Mouse (Mus musculus): ENCODE data around the gene Sgip1. TPM values are rescaled to one million over a fixed set of nuclear protein-coding genes. Genes with fewer than 3 reads are reported as not detected.

Gene Sgip1
- total and polyA plus RNA-seq, 3 experiments: 0.92 to 5.6 TPM; not detected in 1

- H3K79me2 ChIP-seq (ENCODE audit: control insufficient read depth, insufficient read depth, low read length, poor library complexity): no peaks in the 10 kb centered on the region
- no peaks in the 10 kb centered on the region for H3K4me1 ChIP-seq (ENCODE audit: control insufficient read depth in 1 of 2, insufficient read depth in 2 of 2, low read length in 2 of 2)
- no peaks in the 10 kb centered on the region for H3K9me3 ChIP-seq (replicated peaks; ENCODE audit: insufficient read depth, low read length)
- H3K4me3 ChIP-seq (ENCODE audit: control insufficient read depth in 1 of 2, insufficient read depth in 1 of 2, low read depth in 2 of 2, low read length in 2 of 2): no peak overlapping the region
- H3K27me3 ChIP-seq (ENCODE audit: control insufficient read depth in 1 of 2, insufficient read depth in 2 of 2, low read length in 2 of 2): no peaks in the 10 kb centered on the region; a peak in 1 of 4 replicates
- no peak for DNase-seq (ENCODE audit: low read depth, low spot score)
- H3K36me3 ChIP-seq (ENCODE audit: control insufficient read depth in 1 of 2, insufficient read depth in 2 of 2, low read length in 2 of 2): no peaks in the 10 kb centered on the region
- no peak for TF ChIP-seq USF2 (IDR thresholded peaks at IDR 0.05; ENCODE audit: borderline replicate concordance in 1 of 2, insufficient read depth in 1 of 2, low read depth in 1 of 2, low read length in 2 of 2)
- no peak for TF ChIP-seq CHD2 (IDR thresholded peaks at IDR 0.05; ENCODE audit: low read length)
- TF ChIP-seq POLR2AphosphoS5 (IDR thresholded peaks at IDR 0.05; ENCODE audit: borderline replicate concordance, low read depth, low read length): no peak
- no peak overlapping the region for H3K9ac ChIP-seq (ENCODE audit: control insufficient read depth, low read depth, low read length, poor library complexity, severe bottlenecking)
- H3K27ac ChIP-seq (ENCODE audit: control insufficient read depth, low read depth, low read length): no peak overlapping the region
Measured at GRCm38 (mm10) chr4:102977778-102978321, 236.8 kb downstream of the Sgip1 start.

GRCm38 (mm10) chr4:102978440-102978839, 237.3 kb downstream of the Sgip1 start, which contains the start of gene Tctex1d1:
TSS of gene Tctex1d1 (plus strand) at chr4:102978606.
- Histone ChIP-seq H3K9me3 (replicated peaks; ENCODE audit: insufficient read depth, low read length) (no peaks in the 10 kb centered on the region), H3K9ac (ENCODE audit: control insufficient read depth, low read depth, low read length, poor library complexity, severe bottlenecking) (no peak within 1 kb of the TSS), H3K36me3 (ENCODE audit: control insufficient read depth in 1 of 2, insufficient read depth in 2 of 2, low read length in 2 of 2) (no peaks in the 10 kb centered on the region), H3K27ac (ENCODE audit: control insufficient read depth, low read depth, low read length) (no peak within 1 kb of the TSS), H3K79me2 (ENCODE audit: control insufficient read depth, insufficient read depth, low read length, poor library complexity) (no peaks in the 10 kb centered on the region), H3K27me3 (ENCODE audit: control insufficient read depth in 1 of 2, insufficient read depth in 2 of 2, low read length in 2 of 2) (no peaks in the 10 kb centered on the region; a peak in 1 of 4 replicates), H3K4me1 (ENCODE audit: control insufficient read depth in 1 of 2, insufficient read depth in 2 of 2, low read length in 2 of 2) (no peaks in the 10 kb centered on the region), H3K4me3 (ENCODE audit: control insufficient read depth in 1 of 2, insufficient read depth in 1 of 2, low read depth in 2 of 2, low read length in 2 of 2) (no peak within 1 kb of the TSS)
- no peak for DNase-seq (ENCODE audit: low read depth, low spot score)
- no peak for TF ChIP-seq MXI1 (IDR thresholded peaks at IDR 0.05; ENCODE audit: low read depth, low read length)
- TF ChIP-seq SIN3A (IDR thresholded peaks at IDR 0.05; ENCODE audit: low read length): no peak
- no peak for TF ChIP-seq NRF1 (IDR thresholded peaks at IDR 0.05; ENCODE audit: insufficient read depth, low read depth, low read length, poor library complexity, severe bottlenecking)
- TF ChIP-seq NELFE (IDR thresholded peaks at IDR 0.05; ENCODE audit: low read depth, low read length): no peak
- no peak for TF ChIP-seq ZNF384 (IDR thresholded peaks at IDR 0.05; ENCODE audit: low read depth, low read length)
- TF ChIP-seq TCF12 (IDR thresholded peaks at IDR 0.05; ENCODE audit: low read depth, low read length): no peak

- no peaks in the 10 kb centered on the region for H3K36me3 ChIP-seq (ENCODE audit: control insufficient read depth in 1 of 2, insufficient read depth in 2 of 2, low read length in 2 of 2)
- H3K27me3 ChIP-seq (ENCODE audit: control insufficient read depth in 1 of 2, insufficient read depth in 2 of 2, low read length in 2 of 2): peaks cover 0 to 2% of the 10 kb centered on the region in 2 experiments; a peak in 1 of 4 replicates
- no peak overlapping the region for H3K27ac ChIP-seq (ENCODE audit: control insufficient read depth, low read depth, low read length)
- no peak overlapping the region for H3K4me3 ChIP-seq (ENCODE audit: control insufficient read depth in 1 of 2, insufficient read depth in 1 of 2, low read depth in 2 of 2, low read length in 2 of 2)
- H3K79me2 ChIP-seq (ENCODE audit: control insufficient read depth, insufficient read depth, low read length, poor library complexity): no peaks in the 10 kb centered on the region
- no peaks in the 10 kb centered on the region for H3K4me1 ChIP-seq (ENCODE audit: control insufficient read depth in 1 of 2, insufficient read depth in 2 of 2, low read length in 2 of 2)
- H3K9me3 ChIP-seq (replicated peaks; ENCODE audit: insufficient read depth, low read length): no peaks in the 10 kb centered on the region
- TF ChIP-seq MAX (IDR thresholded peaks at IDR 0.05; ENCODE audit: low read length): no peak
- TF ChIP-seq JUND (IDR thresholded peaks at IDR 0.05; ENCODE audit: low read depth, low read length): no peak
- TF ChIP-seq MYC (IDR thresholded peaks at IDR 0.05; ENCODE audit: low read depth, low read length): no peak
- no peak for TF ChIP-seq UBTF (IDR thresholded peaks at IDR 0.05; ENCODE audit: borderline replicate concordance, insufficient read depth, low read depth, low read length)
- TF ChIP-seq ZC3H11A (IDR thresholded peaks at IDR 0.05; ENCODE audit: low read depth, low read length): no peak
- TF ChIP-seq POLR2AphosphoS5 (IDR thresholded peaks at IDR 0.05; ENCODE audit: borderline replicate concordance, low read depth, low read length): no peak
- no peak for TF ChIP-seq MAFK (IDR thresholded peaks at IDR 0.05; ENCODE audit: borderline replicate concordance, low read depth, low read length)
- no peak for TF ChIP-seq HCFC1 (IDR thresholded peaks at IDR 0.05; ENCODE audit: low read depth, low read length)
- no peak for TF ChIP-seq ELF1 (IDR thresholded peaks at IDR 0.05; ENCODE audit: low read depth, low read length)
- TF ChIP-seq SIN3A (IDR thresholded peaks at IDR 0.05; ENCODE audit: low read length): no peak
- no peak for TF ChIP-seq TBP (IDR thresholded peaks at IDR 0.05; ENCODE audit: low read depth, low read length)
- no peak overlapping the region for H3K9ac ChIP-seq (ENCODE audit: control insufficient read depth, low read depth, low read length, poor library complexity, severe bottlenecking)
- DNase-seq (ENCODE audit: low read depth, low spot score): no peak
Measured at GRCm38 (mm10) chr4:102979385-102979784, 238.3 kb downstream of the Sgip1 start.
